Mouse (Mus musculus) midbrain, embryonic 13.5 days (tissue): ENCODE results near the gene Ccdc22. TPM values are rescaled to one million over a fixed set of nuclear protein-coding genes. Genes with fewer than 3 reads are reported as not detected.

Source experiments
- ATAC-seq: fragments of 200-750 bp; cut with Nextera tagmentation; 2 replicates; pipeline ENCODE4 v1.8.0; 2017; ENCODE audit warnings: mild to moderate bottlenecking, moderate TSS enrichment, moderate library complexity
- H3K27ac ChIP-seq: fragments of 300-500 bp; sonication (generic); 2 replicates; pipeline ENCODE4 v1.5.1; 2015; ENCODE audit warnings: inconsistent platforms, mild to moderate bottlenecking, moderate library complexity
- H3K27me3 ChIP-seq: fragments of 300-500 bp; sonication (generic); 2 replicates; pipeline ENCODE4 v1.6.1; 2015; ENCODE audit warnings: mild to moderate bottlenecking, inconsistent platforms
- H3K36me3 ChIP-seq: fragments of 300-500 bp; sonication (generic); 2 replicates; pipeline ENCODE4 v1.6.1; 2015; ENCODE audit warnings: mild to moderate bottlenecking, inconsistent platforms
- H3K4me1 ChIP-seq: fragments of 300-500 bp; sonication (generic); replicated peaks from 2 replicates; pipeline ENCODE4 v1.6.1; 2015; ENCODE audit warnings: inconsistent platforms
- H3K4me2 ChIP-seq: fragments of 300-500 bp; sonication (generic); replicated peaks from 2 replicates; pipeline ENCODE4 v1.6.1; 2015; ENCODE audit warnings: moderate library complexity, mild to moderate bottlenecking, inconsistent platforms
- H3K4me3 ChIP-seq: fragments of 300-500 bp; sonication (generic); replicated peaks from 2 replicates; pipeline ENCODE4 v1.5.1; 2015; ENCODE audit warnings: mild to moderate bottlenecking, inconsistent platforms
- H3K9ac ChIP-seq: fragments of 300-500 bp; sonication (generic); replicated peaks from 2 replicates; pipeline ENCODE4 v1.6.1; 2015; ENCODE audit warnings: mild to moderate bottlenecking, inconsistent platforms
- H3K9me3 ChIP-seq: fragments of 300-500 bp; sonication (generic); 2 replicates; pipeline ENCODE4 v1.6.1; 2016; ENCODE audit warnings: mild to moderate bottlenecking, inconsistent platforms
- WGBS: fragments of 180-500 bp; shearing (Covaris S2); methylation state at CpG from one replicate; pipeline ENCODE4 v1.1.7; 2015; 5-methylcytosine and 5-hydroxymethylcytosine counted together
- polyA plus RNA-seq: library from polyadenylated mRNA; unstranded; fragments of >200 nt; fragmentation: Nextera tagmentation; extraction: Ambion mirVana; gene quantifications from 2 replicates; pipeline ENCODE4 v1.2.1, GENCODE M21; 2015

Gene Ccdc22
- polyA plus RNA-seq, 1 experiment from 2014 or later = 30.8 TPM

GRCm38 (mm10) chrX:7572466-7572865, 32.9 kb downstream of the Ccdc22 start:
- H3K4me1 ChIP-seq = peaks cover 34% of the 10 kb centered on the region
- H3K36me3 ChIP-seq = no peaks in the 10 kb centered on the region
- no peaks in the 10 kb centered on the region for H3K27me3 ChIP-seq
- H3K4me2 ChIP-seq = peak overlapping the region; percentile 62
- H3K4me3 ChIP-seq = 0 out of 2 replicates have a peak overlapping the region, but pooled peaks have one; percentile 53
- ATAC-seq = no peak
- H3K27ac ChIP-seq = no peak overlapping the region
- no peaks in the 10 kb centered on the region for H3K9me3 ChIP-seq
- 94% methylated on average over 10 of the region's 10 CpGs for WGBS
- no peak overlapping the region for H3K9ac ChIP-seq

GRCm38 (mm10) chrX:7571565-7572136, 33.7 kb downstream of the Ccdc22 start:
- H3K4me3 ChIP-seq = no peak overlapping the region
- no peak overlapping the region for H3K27ac ChIP-seq
- WGBS = 91% methylated on average over 9 of the region's 9 CpGs
- H3K9ac ChIP-seq = no peak overlapping the region
- H3K9me3 ChIP-seq = no peaks in the 10 kb centered on the region
- no peaks in the 10 kb centered on the region for H3K27me3 ChIP-seq
- H3K4me2 ChIP-seq = no peak overlapping the region
- no peaks in the 10 kb centered on the region for H3K36me3 ChIP-seq
- no peak for ATAC-seq
- H3K4me1 ChIP-seq = peaks cover 34% of the 10 kb centered on the region

- H3K27ac ChIP-seq = no peak overlapping the region
- no peaks in the 10 kb centered on the region for H3K9me3 ChIP-seq
- no peak for ATAC-seq
- peaks cover 34% of the 10 kb centered on the region for H3K4me1 ChIP-seq
- H3K27me3 ChIP-seq = no peaks in the 10 kb centered on the region
- H3K4me2 ChIP-seq = no peak overlapping the region
- WGBS = 71% methylated on average over 7 of the region's 7 CpGs
- H3K36me3 ChIP-seq = no peaks in the 10 kb centered on the region
- no peak overlapping the region for H3K9ac ChIP-seq
- H3K4me3 ChIP-seq = no peak overlapping the region
Observed at GRCm38 (mm10) chrX:7570481-7571175, 34.7 kb downstream of the Ccdc22 start.

- Histone ChIP-seq H3K36me3 (no peaks in the 10 kb centered on the region), H3K4me2 (no peak overlapping the region), H3K27ac (no peak overlapping the region), H3K9me3 (no peaks in the 10 kb centered on the region), H3K27me3 (no peaks in the 10 kb centered on the region), H3K9ac (no peak overlapping the region), H3K4me3 (no peak overlapping the region), H3K4me1 (peaks cover 25% of the 10 kb centered on the region)
- WGBS = 69% methylated on average over 9 of the region's 9 CpGs
- ATAC-seq = no peak
Observed at GRCm38 (mm10) chrX:7567491-7567890, 37.8 kb downstream of the Ccdc22 start.

- WGBS = 83% methylated on average over 6 of the region's 6 CpGs
- Histone ChIP-seq H3K27me3 (no peaks in the 10 kb centered on the region), H3K4me3 (no peak overlapping the region), H3K9me3 (no peaks in the 10 kb centered on the region), H3K27ac (no peak overlapping the region), H3K4me1 (peaks cover 14% of the 10 kb centered on the region), H3K9ac (no peak overlapping the region), H3K4me2 (no peak overlapping the region), H3K36me3 (no peaks in the 10 kb centered on the region)
- ATAC-seq = no peak
Observed at GRCm38 (mm10) chrX:7566352-7566751, 39.0 kb downstream of the Ccdc22 start.

- no peak overlapping the region for H3K9ac ChIP-seq
- H3K36me3 ChIP-seq = peaks cover 14% of the 10 kb centered on the region
- H3K4me1 ChIP-seq = no peaks in the 10 kb centered on the region
- 44% methylated on average over 2 of the region's 2 CpGs for WGBS
- H3K27ac ChIP-seq = no peak overlapping the region
- H3K9me3 ChIP-seq = no peaks in the 10 kb centered on the region
- no peaks in the 10 kb centered on the region for H3K27me3 ChIP-seq
- H3K4me2 ChIP-seq = no peak overlapping the region
- no peak overlapping the region for H3K4me3 ChIP-seq
- no peak for ATAC-seq
Observed at GRCm38 (mm10) chrX:7563076-7563475, 42.2 kb downstream of the Ccdc22 start.

GRCm38 (mm10) chrX:7553474-7553873, 51.8 kb downstream of the Ccdc22 start:
- WGBS = 89% methylated on average over 4 of the region's 4 CpGs
- no peak overlapping the region for H3K4me2 ChIP-seq
- H3K4me1 ChIP-seq = no peaks in the 10 kb centered on the region
- no peaks in the 10 kb centered on the region for H3K27me3 ChIP-seq
- no peak overlapping the region for H3K9ac ChIP-seq
- H3K4me3 ChIP-seq = no peak overlapping the region
- no peak overlapping the region for H3K27ac ChIP-seq
- no peaks in the 10 kb centered on the region for H3K9me3 ChIP-seq
- H3K36me3 ChIP-seq = no peaks in the 10 kb centered on the region
- no peak for ATAC-seq

Other genes starting within 250 kb of the Ccdc22 start
- 1.6 and 1.9 TPM in 2 replicates for gene Usp27x, start 229.7 kb downstream of the Ccdc22 start, polyA plus RNA-seq
- 0.11 and 0.30 TPM in 2 replicates for gene Foxp3, start 31.9 kb downstream of the Ccdc22 start, polyA plus RNA-seq
- gene Ppp1r3f, start 31.2 kb downstream of the Ccdc22 start, polyA plus RNA-seq = 4.3 and 5.1 TPM in 2 replicates
- 0.17 TPM in 1 of 2 replicates, not detected in the other for gene Cacna1f, start 1.6 kb upstream of the Ccdc22 start, polyA plus RNA-seq
- 87.9 and 88.4 TPM in 2 replicates for gene Syp, start 33.0 kb upstream of the Ccdc22 start, polyA plus RNA-seq
- gene Prickle3, start 51.7 kb upstream of the Ccdc22 start, polyA plus RNA-seq = 1.1 and 1.2 TPM in 2 replicates
- 20.3 and 22.2 TPM in 2 replicates for gene Plp2, start 65.9 kb upstream of the Ccdc22 start, polyA plus RNA-seq
- gene Magix, start 75.7 kb upstream of the Ccdc22 start, polyA plus RNA-seq = 0.06 and 0.09 TPM in 2 replicates
- gene Gpkow, start 91.6 kb upstream of the Ccdc22 start, polyA plus RNA-seq = 45.1 and 45.6 TPM in 2 replicates
- 31.8 and 34.9 TPM in 2 replicates for gene Wdr45, start 108.8 kb upstream of the Ccdc22 start, polyA plus RNA-seq
- not detected in 2 replicates for gene Gm45208, start 116.7 kb upstream of the Ccdc22 start, polyA plus RNA-seq
- gene Praf2, start 122.9 kb upstream of the Ccdc22 start, polyA plus RNA-seq = 110 and 111 TPM in 2 replicates
- gene Ccdc120, start 145.4 kb upstream of the Ccdc22 start, polyA plus RNA-seq = 46.0 and 51.0 TPM in 2 replicates
- gene Tfe3, start 157.0 kb upstream of the Ccdc22 start, polyA plus RNA-seq = 25.3 and 30.4 TPM in 2 replicates
- gene Gripap1, start 184.2 kb upstream of the Ccdc22 start, polyA plus RNA-seq = 76.5 and 81.7 TPM in 2 replicates
- 1.4 and 2.1 TPM in 2 replicates for gene Kcnd1, start 216.8 kb upstream of the Ccdc22 start, polyA plus RNA-seq
- 46.4 and 53.2 TPM in 2 replicates for gene Otud5, start 235.8 kb upstream of the Ccdc22 start, polyA plus RNA-seq